Mouse (Mus musculus) heart, postnatal 36 days (tissue): ENCODE results near the gene E2f3. TPM values are rescaled to one million over a fixed set of nuclear protein-coding genes. Genes with fewer than 3 reads are reported as not detected.

Experiments used
- DNase-seq, 2 experiments: peaks; one replicate each; pipeline ENCODE4 v3.0.0; 2021 to 2022
- intact Hi-C: fragments of 180-260 bp; cut with DNase I; formaldehyde crosslinking; loops from one replicate; pipeline ENCODE4 v1.15.1; 2025
- total RNA-seq, 2 experiments: library from RNA; stranded (reverse); gene quantifications; 2 replicates each; pipeline ENCODE4 v1.2.3; 2021

E2f3 gene
- total RNA-seq, 2 experiments from 2014 or later, result 6.4 to 6.6 TPM

- no peak for DNase-seq
- intact Hi-C loops, result no loop called here
Observed at GRCm38 (mm10) chr13:29940071-29940470, 45.8 kb downstream of the E2f3 start.

GRCm38 (mm10) chr13:29939399-29939798 lies 46.5 kb downstream of the E2f3 start:
- intact Hi-C loops, result no loop called here
- DNase-seq, result no peak

- no peak for DNase-seq
- intact Hi-C loops, result no loop called here
Observed at GRCm38 (mm10) chr13:29938776-29939175, 47.1 kb downstream of the E2f3 start.

GRCm38 (mm10) chr13:29926168-29926567 lies 59.7 kb downstream of the E2f3 start:
- no peak for DNase-seq
- intact Hi-C loops, result loop anchor here (5.0 kb wide), 1 partner anchor 56 kb away; no protein-coding TSS in a partner anchor

GRCm38 (mm10) chr13:29919841-29920240 lies 66.0 kb downstream of the E2f3 start:
- intact Hi-C loops, result no loop called here
- DNase-seq, result no peak

GRCm38 (mm10) chr13:29916561-29916960 lies 69.3 kb downstream of the E2f3 start:
- no peak for DNase-seq
- intact Hi-C loops, result no loop called here

GRCm38 (mm10) chr13:29913606-29914005 lies 72.3 kb downstream of the E2f3 start:
- DNase-seq, result no peak
- intact Hi-C loops, result no loop called here

- DNase-seq, result no peak
- intact Hi-C loops, result no loop called here
Observed at GRCm38 (mm10) chr13:29913061-29913460, 72.8 kb downstream of the E2f3 start.

GRCm38 (mm10) chr13:29912251-29912650 lies 73.6 kb downstream of the E2f3 start:
- DNase-seq, result no peak
- intact Hi-C loops, result no loop called here

GRCm38 (mm10) chr13:29911141-29911540 lies 74.7 kb downstream of the E2f3 start:
- intact Hi-C loops, result no loop called here

GRCm38 (mm10) chr13:29908431-29908830 lies 77.4 kb downstream of the E2f3 start:
- intact Hi-C loops, result no loop called here
- DNase-seq, result no peak

More at GRCm38 (mm10) chr13:29911141-29911540, 74.7 kb downstream of the E2f3 start:
- no peak for DNase-seq

GRCm38 (mm10) chr13:29907995-29908394 lies 77.9 kb downstream of the E2f3 start:
- DNase-seq, result no peak
- intact Hi-C loops, result no loop called here

GRCm38 (mm10) chr13:29906734-29907133 lies 79.1 kb downstream of the E2f3 start:
- intact Hi-C loops, result no loop called here
- no peak for DNase-seq

- DNase-seq, result no peak
- intact Hi-C loops, result no loop called here
Observed at GRCm38 (mm10) chr13:29903341-29903740, 82.5 kb downstream of the E2f3 start.

- no peak for DNase-seq
- intact Hi-C loops, result no loop called here
Observed at GRCm38 (mm10) chr13:29902676-29903075, 83.2 kb downstream of the E2f3 start.

- DNase-seq, result no peak
- intact Hi-C loops, result no loop called here
Observed at GRCm38 (mm10) chr13:29901641-29902040, 84.2 kb downstream of the E2f3 start.

GRCm38 (mm10) chr13:29866780-29867179 lies 119.1 kb downstream of the E2f3 start:
- DNase-seq, result no peak
- intact Hi-C loops, result no loop called here

GRCm38 (mm10) chr13:29864331-29864730 lies 121.5 kb downstream of the E2f3 start:
- intact Hi-C loops, result no loop called here

GRCm38 (mm10) chr13:29860087-29860486 lies 125.8 kb downstream of the E2f3 start:
- DNase-seq, result no peak
- intact Hi-C loops, result no loop called here

More at GRCm38 (mm10) chr13:29864331-29864730, 121.5 kb downstream of the E2f3 start:
- no peak for DNase-seq

- peak; percentile 6 to 22 for DNase-seq
- intact Hi-C loops, result loop anchor here (1.0 to 10.0 kb wide), 3 partner anchors 228 to 687 kb away; partner anchors contain the start of gene Uqcrfs1
Observed at GRCm38 (mm10) chr13:29857436-29857835, 128.4 kb downstream of the E2f3 start.
